Mouse (Mus musculus): ENCODE results near the gene Aldh3b1. TPM values are rescaled to one million over a fixed set of nuclear protein-coding genes. Genes with fewer than 3 reads are reported as not detected.

Aldh3b1 gene
- polyA plus RNA-seq, 1 experiment from 2014 or later, result 5.1 TPM

- WGBS, result 82% methylated on average over 4 of the region's 4 CpGs
- peaks cover 81% of the 10 kb centered on the region for H3K36me3 ChIP-seq (ENCODE audit: insufficient read depth, low read length)
Observed at GRCm38 (mm10) chr19:3893545-3894116, 36.0 kb downstream of the Aldh3b1 start.

DNA sequence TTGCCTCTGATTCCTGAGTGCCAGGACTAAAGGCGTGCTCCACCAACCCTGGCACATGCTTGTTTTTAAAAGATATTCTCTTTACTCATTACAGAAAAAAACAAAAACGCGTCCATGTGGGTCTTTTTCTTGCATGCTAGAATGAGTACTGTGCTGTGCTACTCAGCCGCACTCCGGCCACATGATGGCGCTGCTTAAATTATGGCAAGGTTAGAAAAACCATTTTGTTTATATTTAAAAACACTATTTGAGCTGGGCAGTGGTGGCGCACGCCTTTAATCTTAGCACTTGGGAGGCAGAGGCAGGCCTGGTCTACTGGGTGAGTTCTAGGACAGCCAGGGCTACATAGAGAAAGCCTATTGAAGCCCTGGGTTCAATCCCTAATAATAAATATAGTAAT lies 39.4 kb downstream of the Aldh3b1 start:
- no peak for ATAC-seq (ENCODE audit: low FRiP score, low TSS enrichment)
- no peak overlapping the region for H3K4me2 ChIP-seq (replicated peaks; ENCODE audit: low read depth, low read length)
- H3K9ac ChIP-seq (replicated peaks; ENCODE audit: low read length), result no peak overlapping the region
- no peak overlapping the region for H3K27ac ChIP-seq (ENCODE audit: low read length)
- H3K4me1 ChIP-seq (ENCODE audit: insufficient read depth, low read length), result no peaks in the 10 kb centered on the region
- H3K36me3 ChIP-seq (ENCODE audit: insufficient read depth, low read length), result peaks cover 65% of the 10 kb centered on the region
- H3K9me3 ChIP-seq (ENCODE audit: low read length), result no peaks in the 10 kb centered on the region
- no peaks in the 10 kb centered on the region for H3K27me3 ChIP-seq (ENCODE audit: insufficient read depth, low read length)
- WGBS, result 80% methylated on average over 8 of the region's 8 CpGs
- H3K4me3 ChIP-seq (ENCODE audit: low read length), result no peak overlapping the region

More at GRCm38 (mm10) chr19:3893545-3894116, 36.0 kb downstream of the Aldh3b1 start:
- H3K4me3 ChIP-seq (ENCODE audit: low read length), result no peak overlapping the region
- H3K9me3 ChIP-seq (ENCODE audit: low read length), result no peaks in the 10 kb centered on the region
- H3K4me2 ChIP-seq (replicated peaks; ENCODE audit: low read depth, low read length), result no peak overlapping the region
- no peaks in the 10 kb centered on the region for H3K4me1 ChIP-seq (ENCODE audit: insufficient read depth, low read length)
- no peak for ATAC-seq (ENCODE audit: low FRiP score, low TSS enrichment)
- H3K9ac ChIP-seq (replicated peaks; ENCODE audit: low read length), result no peak overlapping the region
- H3K27me3 ChIP-seq (ENCODE audit: insufficient read depth, low read length), result no peaks in the 10 kb centered on the region
- no peak overlapping the region for H3K27ac ChIP-seq (ENCODE audit: low read length)

DNA sequence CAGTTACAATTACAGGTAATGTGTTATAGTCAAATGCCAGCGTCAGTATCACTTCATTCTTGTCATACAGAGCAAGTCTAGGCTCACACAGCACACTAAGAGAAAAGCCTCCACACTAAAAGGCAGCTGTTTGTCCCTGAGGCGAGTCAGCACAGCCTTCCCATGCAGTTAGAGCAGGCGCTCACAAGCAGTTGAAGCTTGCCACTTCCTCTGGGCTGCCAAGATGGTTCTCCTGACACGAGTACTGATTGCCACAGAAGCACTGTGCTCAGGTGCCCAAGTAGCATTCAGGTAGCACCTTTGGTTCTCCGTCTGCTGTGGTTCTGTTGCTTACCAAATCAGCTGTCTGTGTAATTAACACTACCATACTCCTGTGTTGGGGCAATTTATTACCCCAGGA lies 40.5 kb downstream of the Aldh3b1 start:
- H3K9me3 ChIP-seq (ENCODE audit: low read length), result no peaks in the 10 kb centered on the region
- no peak overlapping the region for H3K4me2 ChIP-seq (replicated peaks; ENCODE audit: low read depth, low read length)
- no peaks in the 10 kb centered on the region for H3K4me1 ChIP-seq (ENCODE audit: insufficient read depth, low read length)
- no peak overlapping the region for H3K9ac ChIP-seq (replicated peaks; ENCODE audit: low read length)
- H3K36me3 ChIP-seq (ENCODE audit: insufficient read depth, low read length), result peaks cover 60% of the 10 kb centered on the region
- H3K27ac ChIP-seq (ENCODE audit: low read length), result no peak overlapping the region
- no peaks in the 10 kb centered on the region for H3K27me3 ChIP-seq (ENCODE audit: insufficient read depth, low read length)
- ATAC-seq (ENCODE audit: low FRiP score, low TSS enrichment), result no peak
- WGBS, result 90% methylated on average over 5 of the region's 5 CpGs
- no peak overlapping the region for H3K4me3 ChIP-seq (ENCODE audit: low read length)

GRCm38 (mm10) chr19:3884325-3884990 lies 45.1 kb downstream of the Aldh3b1 start:
- Histone ChIP-seq H3K9me3 (ENCODE audit: low read length) (no peaks in the 10 kb centered on the region), H3K4me2 (replicated peaks; ENCODE audit: low read depth, low read length) (no peak overlapping the region), H3K36me3 (ENCODE audit: insufficient read depth, low read length) (peaks cover 27% of the 10 kb centered on the region), H3K9ac (replicated peaks; ENCODE audit: low read length) (no peak overlapping the region), H3K27me3 (ENCODE audit: insufficient read depth, low read length) (no peaks in the 10 kb centered on the region), H3K4me3 (ENCODE audit: low read length) (no peak overlapping the region), H3K27ac (ENCODE audit: low read length) (no peak overlapping the region), H3K4me1 (ENCODE audit: insufficient read depth, low read length) (0 out of 2 replicates have a peak, but pooled peaks cover 3% of the 10 kb centered on the region)
- 73% methylated on average over 6 of the region's 6 CpGs for WGBS
- no peak for ATAC-seq (ENCODE audit: low FRiP score, low TSS enrichment)

DNA sequence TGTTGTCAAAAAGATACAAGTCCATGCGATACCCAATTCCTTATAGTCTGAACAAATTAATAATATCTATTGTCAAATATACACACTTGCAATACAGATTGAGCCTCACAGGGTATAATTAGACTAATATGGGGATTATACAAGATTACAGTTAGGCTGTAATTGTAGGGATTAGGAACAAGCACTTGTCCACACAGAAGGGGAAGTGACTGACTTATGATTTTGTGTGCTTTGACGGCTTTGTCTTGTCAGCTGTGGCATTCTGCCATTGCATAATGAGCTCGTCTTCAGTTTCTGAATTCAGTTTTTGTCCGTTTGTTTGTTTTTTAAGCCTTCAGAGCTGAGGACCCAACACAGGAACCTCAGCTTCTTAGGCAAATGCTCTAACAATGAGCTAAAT lies 47.4 kb downstream of the Aldh3b1 start:
- Histone ChIP-seq H3K27me3 (ENCODE audit: insufficient read depth, low read length) (no peaks in the 10 kb centered on the region), H3K4me1 (ENCODE audit: insufficient read depth, low read length) (0 out of 2 replicates have a peak, but pooled peaks cover 3% of the 10 kb centered on the region), H3K4me2 (replicated peaks; ENCODE audit: low read depth, low read length) (no peak overlapping the region), H3K9ac (replicated peaks; ENCODE audit: low read length) (no peak overlapping the region), H3K36me3 (ENCODE audit: insufficient read depth, low read length) (peaks cover 15% of the 10 kb centered on the region; the same call in 1 of the 2 replicates), H3K27ac (ENCODE audit: low read length) (no peak overlapping the region), H3K9me3 (ENCODE audit: low read length) (no peaks in the 10 kb centered on the region), H3K4me3 (ENCODE audit: low read length) (no peak overlapping the region)
- ATAC-seq (ENCODE audit: low FRiP score, low TSS enrichment), result no peak
- 88% methylated on average over 4 of the region's 4 CpGs for WGBS

GRCm38 (mm10) chr19:3880054-3880848 lies 49.4 kb downstream of the Aldh3b1 start:
- no peak overlapping the region for H3K4me2 ChIP-seq (replicated peaks; ENCODE audit: low read depth, low read length)
- ATAC-seq (ENCODE audit: low FRiP score, low TSS enrichment), result no peak
- 0 out of 2 replicates have a peak, but pooled peaks cover 3% of the 10 kb centered on the region for H3K4me1 ChIP-seq (ENCODE audit: insufficient read depth, low read length)
- no peak overlapping the region for H3K9ac ChIP-seq (replicated peaks; ENCODE audit: low read length)
- H3K4me3 ChIP-seq (ENCODE audit: low read length), result no peak overlapping the region
- H3K27ac ChIP-seq (ENCODE audit: low read length), result no peak overlapping the region; the same call in 1 of the 2 replicates
- no peaks in the 10 kb centered on the region for H3K27me3 ChIP-seq (ENCODE audit: insufficient read depth, low read length)
- no peaks in the 10 kb centered on the region for H3K9me3 ChIP-seq (ENCODE audit: low read length)
- 74% methylated on average over 6 of the region's 6 CpGs for WGBS
- peaks cover 9% of the 10 kb centered on the region; the same call in 1 of the 2 replicates for H3K36me3 ChIP-seq (ENCODE audit: insufficient read depth, low read length)

DNA sequence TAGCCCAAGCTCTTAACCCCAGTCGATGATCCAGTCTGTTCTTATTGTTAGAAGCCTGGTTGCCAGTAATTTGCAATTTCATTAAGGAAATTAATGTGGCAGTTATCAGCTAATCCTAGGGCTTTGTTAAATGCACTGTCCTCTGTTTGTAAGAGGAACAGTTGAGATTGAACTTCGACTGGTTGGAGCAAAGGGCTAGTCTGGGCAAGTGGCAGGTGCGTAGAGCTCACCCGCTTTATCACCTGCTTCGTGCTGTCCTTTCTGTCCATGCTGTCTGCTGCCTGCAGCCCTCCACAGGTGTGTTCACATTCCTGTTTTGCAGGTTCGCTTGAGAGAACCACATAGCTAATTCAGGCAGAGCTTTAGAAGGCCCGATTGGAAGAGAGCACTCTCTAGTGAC lies 54.6 kb downstream of the Aldh3b1 start:
- H3K27me3 ChIP-seq (ENCODE audit: insufficient read depth, low read length), result no peaks in the 10 kb centered on the region
- no peak for ATAC-seq (ENCODE audit: low FRiP score, low TSS enrichment)
- no peaks in the 10 kb centered on the region for H3K4me1 ChIP-seq (ENCODE audit: insufficient read depth, low read length)
- H3K27ac ChIP-seq (ENCODE audit: low read length), result no peak overlapping the region
- no peak overlapping the region for H3K4me2 ChIP-seq (replicated peaks; ENCODE audit: low read depth, low read length)
- H3K9ac ChIP-seq (replicated peaks; ENCODE audit: low read length), result no peak overlapping the region
- H3K36me3 ChIP-seq (ENCODE audit: insufficient read depth, low read length), result 0 out of 2 replicates have a peak, but pooled peaks cover 3% of the 10 kb centered on the region
- no peaks in the 10 kb centered on the region for H3K9me3 ChIP-seq (ENCODE audit: low read length)
- WGBS, result 84% methylated on average over 7 of the region's 7 CpGs
- H3K4me3 ChIP-seq (ENCODE audit: low read length), result no peak overlapping the region

GRCm38 (mm10) chr19:3872373-3872772 lies 57.2 kb downstream of the Aldh3b1 start:
- no peaks in the 10 kb centered on the region for H3K9me3 ChIP-seq (ENCODE audit: low read length)
- no peak overlapping the region for H3K4me2 ChIP-seq (replicated peaks; ENCODE audit: low read depth, low read length)
- H3K4me3 ChIP-seq (ENCODE audit: low read length), result no peak overlapping the region
- H3K27ac ChIP-seq (ENCODE audit: low read length), result no peak overlapping the region
- no peak overlapping the region for H3K9ac ChIP-seq (replicated peaks; ENCODE audit: low read length)
- WGBS, result 66% methylated on average over 4 of the region's 4 CpGs
- ATAC-seq (ENCODE audit: low FRiP score, low TSS enrichment), result no peak
- 0 out of 2 replicates have a peak, but pooled peaks cover 3% of the 10 kb centered on the region for H3K36me3 ChIP-seq (ENCODE audit: insufficient read depth, low read length)
- H3K4me1 ChIP-seq (ENCODE audit: insufficient read depth, low read length), result no peaks in the 10 kb centered on the region
- no peaks in the 10 kb centered on the region for H3K27me3 ChIP-seq (ENCODE audit: insufficient read depth, low read length)

DNA sequence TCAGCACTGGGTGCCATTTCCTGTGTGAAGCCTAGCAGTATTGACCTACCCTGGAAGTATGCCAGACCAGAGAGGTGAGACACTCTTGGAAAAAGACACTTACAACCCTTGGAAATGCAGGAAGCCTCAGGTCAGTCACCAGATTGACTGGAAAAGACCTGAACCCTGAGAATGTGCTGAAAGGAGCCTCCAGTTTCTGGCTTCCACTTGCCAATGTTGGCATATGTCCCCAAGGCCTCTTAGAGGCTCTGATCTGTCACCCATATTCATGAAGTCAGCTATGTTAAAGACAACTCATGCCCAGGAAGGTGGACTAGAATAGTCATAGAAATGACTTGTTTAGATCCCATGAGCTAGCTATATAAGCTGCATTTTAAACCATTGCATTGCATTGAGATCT lies 58.1 kb downstream of the Aldh3b1 start:
- Histone ChIP-seq H3K4me2 (replicated peaks; ENCODE audit: low read depth, low read length) (no peak overlapping the region), H3K9me3 (ENCODE audit: low read length) (no peaks in the 10 kb centered on the region), H3K27me3 (ENCODE audit: insufficient read depth, low read length) (no peaks in the 10 kb centered on the region), H3K9ac (replicated peaks; ENCODE audit: low read length) (no peak overlapping the region), H3K4me3 (ENCODE audit: low read length) (no peak overlapping the region), H3K27ac (ENCODE audit: low read length) (no peak overlapping the region), H3K4me1 (ENCODE audit: insufficient read depth, low read length) (no peaks in the 10 kb centered on the region), H3K36me3 (ENCODE audit: insufficient read depth, low read length) (peaks cover 6% of the 10 kb centered on the region)
- ATAC-seq (ENCODE audit: low FRiP score, low TSS enrichment), result no peak
